Mouse (Mus musculus) kidney, embryonic 14.5 days (tissue): ENCODE data around the gene Ralgps2. TPM values are rescaled to one million over a fixed set of nuclear protein-coding genes. Genes with fewer than 3 reads are reported as not detected.
A peak's percentile ranks its signal among the peaks of the same experiment; 100 is the strongest.

Source experiments
- ATAC-seq: fragments of 200-750 bp; cut with Nextera tagmentation; 2 replicates; pipeline ENCODE4 v1.8.0; 2017; ENCODE audit warnings: moderate number of reproducible peaks, mild to moderate bottlenecking, moderate TSS enrichment, moderate library complexity; ENCODE audit not compliant: low FRiP score, low TSS enrichment
- H3K27ac ChIP-seq: fragments of 300-500 bp; sonication (generic); 2 replicates; pipeline ENCODE4 v1.5.1; 2014; ENCODE audit warnings: low read depth, mild to moderate bottlenecking, low read length, moderate library complexity, mixed read lengths
- H3K27me3 ChIP-seq: fragments of 300-500 bp; sonication (generic); 2 replicates; pipeline ENCODE4 v1.6.1; 2014; ENCODE audit warnings: mild to moderate bottlenecking, low read length; ENCODE audit not compliant: control insufficient read depth, insufficient read depth
- H3K36me3 ChIP-seq: fragments of 300-500 bp; sonication (generic); 2 replicates; pipeline ENCODE4 v1.6.1; 2014; ENCODE audit warnings: low read length, mixed read lengths; ENCODE audit not compliant: control insufficient read depth, insufficient read depth
- H3K4me1 ChIP-seq: fragments of 300-500 bp; sonication (generic); 2 replicates; pipeline ENCODE4 v1.6.1; 2014; ENCODE audit warnings: low read length, mixed read lengths; ENCODE audit not compliant: control insufficient read depth, insufficient read depth
- H3K4me2 ChIP-seq: fragments of 300-500 bp; sonication (generic); replicated peaks from 2 replicates; pipeline ENCODE4 v1.6.1; 2014; ENCODE audit warnings: low read depth, mild to moderate bottlenecking, low read length
- H3K4me3 ChIP-seq: fragments of 300-500 bp; sonication (generic); 2 replicates; pipeline ENCODE4 v1.5.1; 2014; ENCODE audit warnings: mild to moderate bottlenecking, low read length
- H3K9ac ChIP-seq: fragments of 300-500 bp; sonication (generic); 2 replicates; pipeline ENCODE4 v1.6.1; 2014; ENCODE audit warnings: low read depth, mild to moderate bottlenecking, low read length, moderate library complexity
- H3K9me3 ChIP-seq: fragments of 300-500 bp; sonication (generic); 2 replicates; pipeline ENCODE4 v1.6.1; 2016; ENCODE audit warnings: low read length; ENCODE audit not compliant: control insufficient read depth
- WGBS: fragments of 180-500 bp; shearing (Covaris S2); extraction: QIAGEN DNeasy Blood & Tissue Kit; methylation state at CpG from one replicate; pipeline ENCODE4 v1.1.7; 2014; 5-methylcytosine and 5-hydroxymethylcytosine counted together
- polyA plus RNA-seq: library from polyadenylated mRNA; unstranded; fragments of >200 nt; fragmentation: Nextera tagmentation; extraction: Ambion mirVana; gene quantifications from 2 replicates; pipeline ENCODE4 v1.2.1, GENCODE M21; 2014

Gene Ralgps2
- polyA plus RNA-seq, 1 experiment from 2014 or later = 80.8 TPM

GRCm38 (mm10) chr1:156957360-156957759 is 17.9 kb upstream of the Ralgps2 start:
- Histone ChIP-seq H3K36me3 (no peaks in the 10 kb centered on the region), H3K4me3 (no peak overlapping the region), H3K4me2 (no peak overlapping the region), H3K9ac (no peak overlapping the region), H3K27me3 (no peaks in the 10 kb centered on the region), H3K9me3 (no peaks in the 10 kb centered on the region), H3K4me1 (0 out of 2 replicates have a peak, but pooled peaks cover 2% of the 10 kb centered on the region), H3K27ac (no peak overlapping the region)
- WGBS = 88% methylated on average over 3 of the region's 3 CpGs
- ATAC-seq = no peak

- Histone ChIP-seq H3K27me3 (no peaks in the 10 kb centered on the region), H3K9me3 (no peaks in the 10 kb centered on the region), H3K27ac (no peak overlapping the region), H3K4me1 (0 out of 2 replicates have a peak, but pooled peaks cover 2% of the 10 kb centered on the region), H3K4me3 (no peak overlapping the region), H3K36me3 (no peaks in the 10 kb centered on the region), H3K9ac (no peak overlapping the region), H3K4me2 (no peak overlapping the region)
- ATAC-seq = no peak
- WGBS = 64% methylated on average over 17 of the region's 17 CpGs
Observed at GRCm38 (mm10) chr1:156955926-156956760, 16.7 kb upstream of the Ralgps2 start.

DNA sequence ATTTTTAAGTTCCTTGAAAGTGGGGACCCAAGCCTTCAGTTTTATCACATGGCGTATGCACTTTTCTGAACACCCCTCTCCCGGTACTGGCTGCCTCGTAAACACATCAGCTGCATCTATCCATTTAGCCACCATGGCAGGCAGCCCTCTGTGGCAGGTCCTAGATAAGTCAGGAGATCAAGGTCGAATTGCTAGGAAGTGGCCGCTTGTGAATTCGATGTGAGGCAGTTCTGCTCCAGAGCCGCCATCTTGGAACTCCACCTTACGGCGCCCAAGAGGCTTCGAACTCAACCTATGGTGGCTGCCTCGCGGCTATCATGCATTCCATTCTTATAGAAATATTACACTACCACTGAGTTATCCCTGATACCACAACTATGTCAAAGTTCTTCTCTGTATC is 14.8 kb upstream of the Ralgps2 start:
- WGBS = 95% methylated on average over 12 of the region's 12 CpGs

GRCm38 (mm10) chr1:156950354-156950753 is 10.9 kb upstream of the Ralgps2 start:
- no peak for ATAC-seq
- Histone ChIP-seq H3K4me2 (no peak overlapping the region), H3K4me1 (no peaks in the 10 kb centered on the region; the same call in 1 of the 2 replicates), H3K4me3 (no peak overlapping the region), H3K27ac (no peak overlapping the region), H3K27me3 (no peaks in the 10 kb centered on the region), H3K9me3 (no peaks in the 10 kb centered on the region), H3K9ac (no peak overlapping the region), H3K36me3 (no peaks in the 10 kb centered on the region)
- WGBS = 41% methylated on average over 5 of the region's 5 CpGs

More for the DNA sequence above, 14.8 kb upstream of the Ralgps2 start:
- Histone ChIP-seq H3K4me2 (no peak overlapping the region), H3K27me3 (no peaks in the 10 kb centered on the region), H3K36me3 (no peaks in the 10 kb centered on the region), H3K4me1 (peaks cover 2% of the 10 kb centered on the region; the same call in 1 of the 2 replicates), H3K9me3 (no peaks in the 10 kb centered on the region), H3K27ac (no peak overlapping the region), H3K9ac (no peak overlapping the region), H3K4me3 (no peak overlapping the region)
- no peak for ATAC-seq

DNA sequence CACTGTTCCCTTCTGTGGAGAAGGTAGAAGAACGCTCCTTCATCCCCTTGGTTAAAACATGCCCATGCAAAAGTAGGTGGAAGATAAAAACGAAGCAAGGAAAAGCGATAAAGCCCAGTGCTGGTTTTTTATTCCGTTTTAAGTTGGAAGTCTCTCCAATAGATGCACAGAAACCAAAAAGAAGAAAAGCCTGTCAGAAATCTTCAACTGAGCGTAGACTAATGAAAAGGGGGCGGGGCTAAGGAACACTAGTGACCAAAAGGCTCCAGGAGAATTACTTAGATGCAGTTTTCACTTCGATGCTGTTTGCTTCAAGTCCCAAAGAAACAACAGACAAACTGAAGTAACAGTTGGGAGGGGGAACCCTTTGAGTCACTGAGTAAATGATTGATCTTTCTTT is 1.2 kb upstream of the Ralgps2 start:
- Histone ChIP-seq H3K4me3 (peak overlapping the region; percentile 91; the same call in 1 of the 2 replicates), H3K27ac (no peak overlapping the region), H3K9ac (no peak overlapping the region), H3K4me2 (peak overlapping the region; percentile 91), H3K36me3 (no peaks in the 10 kb centered on the region), H3K27me3 (no peaks in the 10 kb centered on the region), H3K9me3 (no peaks in the 10 kb centered on the region), H3K4me1 (peaks cover 12% of the 10 kb centered on the region)
- ATAC-seq = no peak
- WGBS = 36% methylated on average over 7 of the region's 7 CpGs

DNA sequence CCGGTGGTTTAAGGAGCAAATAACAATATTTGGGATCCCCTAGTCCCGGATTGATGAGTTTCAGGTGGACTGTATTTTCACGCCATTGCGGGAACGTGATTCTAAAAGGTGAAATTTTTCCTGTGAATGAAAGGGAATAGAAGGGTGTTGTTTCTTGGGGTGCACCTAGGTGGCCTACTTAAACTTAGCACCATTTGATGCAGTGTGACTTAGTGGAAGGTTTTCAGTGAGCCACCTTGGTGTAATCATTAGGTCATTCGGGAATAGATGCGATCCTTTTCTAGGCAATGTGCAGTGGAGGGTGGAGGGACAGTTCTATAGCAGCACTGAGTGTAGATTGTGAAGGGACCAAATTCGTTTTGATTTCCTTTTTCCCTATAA is 706 bp upstream of the Ralgps2 start:
- peaks cover 12% of the 10 kb centered on the region for H3K4me1 ChIP-seq
- peak overlapping the region; percentile 91 for H3K4me3 ChIP-seq
- 0 out of 2 replicates have a peak overlapping the region, but pooled peaks have one; percentile 47 for H3K27ac ChIP-seq
- no peaks in the 10 kb centered on the region for H3K9me3 ChIP-seq
- H3K9ac ChIP-seq = no peak overlapping the region; the same call in 1 of the 2 replicates
- ATAC-seq = no peak
- H3K27me3 ChIP-seq = no peaks in the 10 kb centered on the region
- H3K4me2 ChIP-seq = peak overlapping the region; percentile 91
- 2% methylated on average over 8 of the region's 8 CpGs for WGBS
- no peaks in the 10 kb centered on the region for H3K36me3 ChIP-seq

- peaks cover 12% of the 10 kb centered on the region for H3K4me1 ChIP-seq
- H3K4me3 ChIP-seq = peak overlapping the region; percentile 91
- peak overlapping the region; percentile 91 for H3K9ac ChIP-seq
- peak; percentile 87 for ATAC-seq
- H3K27ac ChIP-seq = peak overlapping the region; percentile 93
- no peaks in the 10 kb centered on the region for H3K9me3 ChIP-seq
- peak overlapping the region; percentile 91 for H3K4me2 ChIP-seq
- 0% methylated on average over 37 of the region's 51 CpGs for WGBS
- no peaks in the 10 kb centered on the region for H3K27me3 ChIP-seq
- no peaks in the 10 kb centered on the region for H3K36me3 ChIP-seq
Observed at GRCm38 (mm10) chr1:156938705-156939242, 652 bp downstream of the Ralgps2 start.

DNA sequence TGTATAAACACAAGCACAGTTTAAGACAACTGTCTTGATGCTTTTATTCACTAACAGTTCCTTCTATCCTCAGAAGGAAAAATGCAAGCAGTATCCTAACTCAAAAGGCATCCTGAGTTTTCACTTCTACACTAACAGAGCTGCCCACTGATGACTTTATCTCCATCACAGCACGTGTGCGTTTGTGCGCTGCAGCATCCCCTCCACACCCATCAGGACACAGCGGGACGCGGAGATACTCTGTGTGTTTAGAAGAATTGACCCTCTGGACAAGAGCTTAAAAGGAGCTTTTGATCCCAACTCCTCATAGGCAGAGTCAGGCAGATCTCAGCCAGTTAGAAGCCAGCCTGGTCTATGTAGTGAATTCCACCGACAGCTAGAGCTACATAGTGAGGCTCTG is 2.0 kb downstream of the Ralgps2 start:
- ATAC-seq = no peak
- Histone ChIP-seq H3K9me3 (no peaks in the 10 kb centered on the region), H3K4me3 (no peak overlapping the region), H3K4me2 (no peak overlapping the region), H3K4me1 (peaks cover 20% of the 10 kb centered on the region), H3K27ac (no peak overlapping the region), H3K9ac (no peak overlapping the region), H3K27me3 (no peaks in the 10 kb centered on the region), H3K36me3 (no peaks in the 10 kb centered on the region)
- 83% methylated on average over 7 of the region's 7 CpGs for WGBS

- no peak for ATAC-seq
- no peak overlapping the region for H3K4me2 ChIP-seq
- H3K36me3 ChIP-seq = no peaks in the 10 kb centered on the region
- H3K9ac ChIP-seq = no peak overlapping the region
- 95% methylated on average over 7 of the region's 7 CpGs for WGBS
- peaks cover 12% of the 10 kb centered on the region; the same call in 1 of the 2 replicates for H3K4me1 ChIP-seq
- H3K9me3 ChIP-seq = no peaks in the 10 kb centered on the region
- H3K27me3 ChIP-seq = no peaks in the 10 kb centered on the region
- no peak overlapping the region for H3K4me3 ChIP-seq
- no peak overlapping the region for H3K27ac ChIP-seq
Observed at GRCm38 (mm10) chr1:156933712-156934111, 5.7 kb downstream of the Ralgps2 start.
